Mouse (Mus musculus) adrenal gland, adult 18-20 months (tissue): ENCODE data around the gene Dalrd3. TPM values are rescaled to one million over a fixed set of nuclear protein-coding genes. Genes with fewer than 3 reads are reported as not detected.
"Not testable (repeated sequence)": the region's sequence is repeated elsewhere in the genome, so short reads cannot be mapped to it uniquely, and the experiment has no call there.

Experiments
- DNase-seq, 2 experiments: peaks; one replicate each; pipeline ENCODE4 v3.0.0; 2021 to 2022; ENCODE audit warnings: low spot score in 2 of 2
- total RNA-seq, 2 experiments: library from RNA; stranded (reverse); gene quantifications; 1 replicate in 1 of 2; 2 replicates in 1 of 2; pipeline ENCODE4 v1.2.3; 2021

Dalrd3 gene
- total RNA-seq, 2 experiments from 2014 or later = 64.6 to 81.8 TPM

GRCm38 (mm10) chr9:108571401-108571973, 1.8 kb downstream of the Dalrd3 start:
- DNase-seq = no peak

GRCm38 (mm10) chr9:108572321-108572720, 2.6 kb downstream of the Dalrd3 start:
- DNase-seq = no peak

- DNase-seq = peak; percentile 32 to 52
These were observed 4.3 kb downstream of the Dalrd3 start for GRCm38 (mm10) chr9:108573774-108574690.

GRCm38 (mm10) chr9:108574921-108575320, 5.2 kb downstream of the Dalrd3 start:
- no peak for DNase-seq

GRCm38 (mm10) chr9:108575321-108576297, 5.9 kb downstream of the Dalrd3 start:
- no peak for DNase-seq

- no peak for DNase-seq
These were observed 7.3 kb downstream of the Dalrd3 start for GRCm38 (mm10) chr9:108577025-108577424.

GRCm38 (mm10) chr9:108577934-108578544, 8.4 kb downstream of the Dalrd3 start:
- peak in 1 of 2 experiments; percentile 36 for DNase-seq

- peak; percentile 77 to 81 for DNase-seq
These were observed 9.1 kb downstream of the Dalrd3 start, which contains the start of gene Wdr6 for GRCm38 (mm10) chr9:108578545-108579343. Gene Wdr6, minus strand, starts transcription at chr9:108578739.

- DNase-seq = peak in 1 of 2 experiments; percentile 35
These were observed 9.6 kb downstream of the Dalrd3 start for GRCm38 (mm10) chr9:108579344-108579690.

GRCm38 (mm10) chr9:108587571-108588180, 18.0 kb downstream of the Dalrd3 start:
- DNase-seq = peak in 1 of 2 experiments; percentile 39

GRCm38 (mm10) chr9:108589229-108589628, 19.5 kb downstream of the Dalrd3 start:
- DNase-seq = no peak

GRCm38 (mm10) chr9:108591462-108591861, 21.8 kb downstream of the Dalrd3 start:
- no peak for DNase-seq

- no peak for DNase-seq
These were observed 24.7 kb downstream of the Dalrd3 start for GRCm38 (mm10) chr9:108594354-108594753.

- peak; percentile 66 to 67 for DNase-seq
These were observed 27.5 kb downstream of the Dalrd3 start, which contains the start of gene P4htm for GRCm38 (mm10) chr9:108596998-108597764. Gene P4htm, minus strand, starts transcription at chr9:108597667.

GRCm38 (mm10) chr9:108599021-108599566, 29.4 kb downstream of the Dalrd3 start:
- DNase-seq = no peak

GRCm38 (mm10) chr9:108600011-108600410, 30.3 kb downstream of the Dalrd3 start:
- DNase-seq = no peak

- no peak for DNase-seq
These were observed 32.3 kb downstream of the Dalrd3 start for GRCm38 (mm10) chr9:108601986-108602385.

GRCm38 (mm10) chr9:108607929-108608328, 38.2 kb downstream of the Dalrd3 start:
- DNase-seq = not testable (repeated sequence)
